Mouse (Mus musculus): ENCODE results near the gene D10Jhu81e. TPM values are rescaled to one million over a fixed set of nuclear protein-coding genes. Genes with fewer than 3 reads are reported as not detected.

The D10Jhu81e gene
- 69.8 and 72.3 TPM in 2 replicates for polyA plus RNA-seq (2012; rRNA removed)

GRCm38 (mm10) chr10:78169281-78170042 lies at the start of gene D10Jhu81e:
D10Jhu81e (minus strand) TSS chr10:78169782.

GRCm38 (mm10) chr10:78184531-78185380 lies 15.2 kb upstream of the D10Jhu81e start, which contains the start of gene Pwp2:
Pwp2 (minus strand) TSS chr10:78185149.

Other genes starting within 250 kb of the D10Jhu81e start
- gene Trpm2, start 199.2 kb downstream of the D10Jhu81e start, polyA plus RNA-seq (2012; rRNA removed) = 5.5 and 5.7 TPM in 2 replicates
- gene 1810043G02Rik, start 191.3 kb downstream of the D10Jhu81e start, polyA plus RNA-seq (2012; rRNA removed) = 56.4 and 61.4 TPM in 2 replicates
- gene Pfkl, start 159.7 kb downstream of the D10Jhu81e start, polyA plus RNA-seq (2012; rRNA removed) = 127 and 130 TPM in 2 replicates
- gene Dnmt3l, start 127.8 kb downstream of the D10Jhu81e start, polyA plus RNA-seq (2012; rRNA removed) = 0.10 TPM in 1 of 2 replicates, not detected in the other
- 0.57 and 0.96 TPM in 2 replicates for gene Aire, start 126.2 kb downstream of the D10Jhu81e start, polyA plus RNA-seq (2012; rRNA removed)
- gene Icosl, start 100.5 kb downstream of the D10Jhu81e start, polyA plus RNA-seq (2012; rRNA removed) = 1.2 and 2.1 TPM in 2 replicates
- 16.0 and 17.4 TPM in 2 replicates for gene Pwp2, start 15.4 kb upstream of the D10Jhu81e start, polyA plus RNA-seq (2012; rRNA removed)
- 46.6 and 51.6 TPM in 2 replicates for gene Trappc10, start 74.9 kb upstream of the D10Jhu81e start, polyA plus RNA-seq (2012; rRNA removed)
- 68.7 and 75.8 TPM in 2 replicates for gene Agpat3, start 182.7 kb upstream of the D10Jhu81e start, polyA plus RNA-seq (2012; rRNA removed)
- 400 and 403 TPM in 2 replicates for gene Rrp1, start 243.3 kb upstream of the D10Jhu81e start, polyA plus RNA-seq (2012; rRNA removed)